Mouse (Mus musculus) heart, adult 2 months (tissue): ENCODE results near the gene Armc8. TPM values are rescaled to one million over a fixed set of nuclear protein-coding genes. Genes with fewer than 3 reads are reported as not detected.

Experiments
- DNase-seq, 2 experiments: peaks; one replicate each; pipeline ENCODE4 v3.0.0; 2021
- H3K27ac ChIP-seq: fragments of 200-600 bp; 2 replicates; pipeline ENCODE4 v1.8.1; 2022
- H3K27me3 ChIP-seq: fragments of 200-500 bp; 2 replicates; pipeline ENCODE4 v1.6.1; 2012; ENCODE audit warnings: mild to moderate bottlenecking, low read length, inconsistent platforms, mixed read lengths; ENCODE audit not compliant: control insufficient read depth, insufficient read depth
- H3K36me3 ChIP-seq: fragments of 200-500 bp; 2 replicates; pipeline ENCODE4 v1.6.1; 2012; ENCODE audit warnings: low read length, inconsistent platforms; ENCODE audit not compliant: control insufficient read depth, insufficient read depth
- H3K4me1 ChIP-seq: fragments of 200-500 bp; 2 replicates; pipeline ENCODE4 v1.6.1; 2011; ENCODE audit warnings: low read length; ENCODE audit not compliant: control insufficient read depth, insufficient read depth
- H3K4me3 ChIP-seq: fragments of 200-600 bp; 2 replicates; pipeline ENCODE4 v1.8.1; 2022
- H3K79me2 ChIP-seq: fragments of 200-500 bp; replicated peaks from 2 replicates; pipeline ENCODE4 v1.6.1; 2012; ENCODE audit warnings: mild to moderate bottlenecking, inconsistent platforms, low read length, moderate library complexity, mixed read lengths; ENCODE audit not compliant: control insufficient read depth, insufficient read depth
- H3K9ac ChIP-seq: fragments of 200-500 bp; 2 replicates; pipeline ENCODE4 v1.6.1; 2012; ENCODE audit warnings: low read depth, mild to moderate bottlenecking, control low read depth, inconsistent platforms, low read length, mixed read lengths
- CTCF ChIP-seq: fragments of 200-600 bp; IDR thresholded peaks from 2 replicates; pipeline ENCODE4 v1.8.1; 2022; ENCODE audit warnings: antibody characterized with exemption, mild to moderate bottlenecking, moderate library complexity
- EP300 ChIP-seq: fragments of 200-500 bp; IDR thresholded peaks from 2 replicates; pipeline ENCODE4 v1.6.1; 2011; ENCODE audit warnings: low read depth, low read length, control low read depth; ENCODE audit not compliant: insufficient read depth
- POLR2A ChIP-seq: fragments of 200-500 bp; IDR thresholded peaks from 2 replicates; pipeline ENCODE4 v1.6.1; 2011; ENCODE audit warnings: mild to moderate bottlenecking, low read depth, low read length, control low read depth; ENCODE audit not compliant: insufficient read depth
- WGBS: fragments of 180-500 bp; shearing (Covaris S2); methylation state at CpG from one replicate; pipeline ENCODE4 v1.1.7; 2018; 5-methylcytosine and 5-hydroxymethylcytosine counted together
- intact Hi-C: fragments of 180-260 bp; cut with DNase I; formaldehyde crosslinking; loops from one replicate; pipeline ENCODE4 v1.15.1; 2025
- polyA plus RNA-seq: library from polyadenylated mRNA; depleted of rRNA; stranded (reverse); fragments of >200 nt; gene quantifications from 2 replicates; pipeline ENCODE4 v1.2.3, GENCODE M21; 2012
- total RNA-seq, 2 experiments: library from RNA; stranded (reverse); gene quantifications; 2 replicates each; pipeline ENCODE4 v1.2.3; 2021

Armc8 gene
- total and polyA plus RNA-seq, 3 experiments, result 9.8 to 18.3 (median 17.7) TPM

DNA sequence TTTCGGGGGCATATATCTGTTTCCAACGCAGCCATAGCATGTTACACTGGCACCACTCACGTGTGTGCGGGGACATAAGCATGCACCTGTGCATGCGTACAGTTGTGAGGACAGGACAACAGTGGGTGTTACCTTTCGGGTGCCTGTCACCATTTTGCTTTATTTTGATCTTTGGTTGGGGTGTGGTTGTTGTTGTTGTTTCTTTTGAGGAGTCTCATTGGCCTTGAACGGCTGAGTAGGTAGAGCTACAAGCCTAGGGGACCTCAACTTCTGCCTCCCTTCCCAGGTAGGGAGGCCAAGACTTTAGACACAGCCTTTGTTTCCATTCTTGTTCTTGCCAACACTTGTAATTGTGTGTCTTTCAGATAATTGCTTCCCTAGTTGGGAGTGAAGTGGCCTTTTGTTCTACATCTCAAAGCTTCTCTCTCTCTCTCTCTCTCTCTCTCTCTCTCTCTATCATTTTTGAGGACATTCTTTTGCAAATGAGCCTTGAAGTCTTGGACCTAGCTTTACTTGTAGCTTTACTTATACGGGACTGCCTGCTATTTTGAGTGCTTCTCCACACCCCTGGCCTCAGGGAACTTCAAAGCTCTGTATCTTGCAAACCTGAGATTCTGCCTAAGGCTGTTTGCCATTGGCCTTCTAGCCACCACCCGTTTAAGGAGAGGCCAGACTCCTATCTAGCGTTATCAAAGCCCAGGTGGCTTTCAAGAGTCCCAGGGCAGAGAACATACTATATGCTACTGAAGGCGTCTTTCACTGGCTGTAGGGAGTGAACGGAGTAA, 130.7 kb downstream of the Armc8 start:
- intact Hi-C loops, result loop anchor here (5.0 to 10.0 kb wide), 3 partner anchors 41 to 293 kb away; partner anchors contain the start of genes Cep70 and Pik3cb
- Histone ChIP-seq H3K79me2 (no peaks in the 10 kb centered on the region), H3K4me3 (no peak overlapping the region), H3K27ac (no peak overlapping the region), H3K36me3 (no peaks in the 10 kb centered on the region), H3K4me1 (peaks cover 8% of the 10 kb centered on the region), H3K9ac (no peak overlapping the region), H3K27me3 (no peaks in the 10 kb centered on the region)
- no peak for DNase-seq
- TF ChIP-seq POLR2A, result no peak
- no peak for TF ChIP-seq CTCF
- no peak for TF ChIP-seq EP300
- 85% methylated on average over 12 of the region's 12 CpGs for WGBS

DNA sequence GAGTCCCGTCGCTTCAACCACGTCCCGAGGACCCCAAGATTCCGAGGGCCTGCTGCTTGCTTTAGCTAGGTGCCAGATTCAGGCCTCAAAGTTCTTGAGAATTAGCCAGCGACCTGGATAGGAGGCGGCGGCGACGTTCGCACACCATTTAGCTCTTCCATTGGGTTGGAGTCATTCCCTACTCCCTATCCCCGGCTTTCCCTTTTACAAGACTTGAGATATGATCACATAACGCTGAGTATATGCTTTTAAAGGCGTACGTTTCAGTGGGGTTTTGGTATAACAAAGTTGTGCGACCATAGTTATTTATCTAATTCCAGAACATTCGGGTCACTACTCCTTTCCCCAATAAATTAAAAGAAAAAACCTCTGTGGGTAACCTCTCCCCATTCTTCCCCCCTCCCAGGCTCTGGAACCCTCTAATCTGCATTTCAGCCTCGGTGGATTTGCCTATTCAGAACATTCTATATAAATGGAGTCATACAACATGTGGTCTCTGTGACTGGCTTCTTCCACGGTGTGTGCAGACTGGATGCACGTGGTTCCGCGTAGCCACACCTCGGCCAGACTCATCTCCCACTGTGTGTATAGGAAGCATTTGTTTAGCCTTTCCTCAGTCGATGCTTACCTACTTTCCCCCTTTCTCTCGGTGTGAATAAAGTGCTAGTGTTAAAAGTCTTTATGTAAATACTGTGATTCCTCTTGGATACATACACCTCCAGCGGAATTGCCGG, 131.5 kb downstream of the Armc8 start, which contains the start of gene Mras:
Mras (minus strand) TSS at position 351 of the 734 bp plus-strand sequence.
- intact Hi-C loops, result loop anchor here (5.0 to 10.0 kb wide), 3 partner anchors 40 to 292 kb away; partner anchors contain the start of genes Cep70 and Pik3cb
- no peak for DNase-seq
- 14% methylated on average over 27 of the region's 27 CpGs for WGBS

DNA sequence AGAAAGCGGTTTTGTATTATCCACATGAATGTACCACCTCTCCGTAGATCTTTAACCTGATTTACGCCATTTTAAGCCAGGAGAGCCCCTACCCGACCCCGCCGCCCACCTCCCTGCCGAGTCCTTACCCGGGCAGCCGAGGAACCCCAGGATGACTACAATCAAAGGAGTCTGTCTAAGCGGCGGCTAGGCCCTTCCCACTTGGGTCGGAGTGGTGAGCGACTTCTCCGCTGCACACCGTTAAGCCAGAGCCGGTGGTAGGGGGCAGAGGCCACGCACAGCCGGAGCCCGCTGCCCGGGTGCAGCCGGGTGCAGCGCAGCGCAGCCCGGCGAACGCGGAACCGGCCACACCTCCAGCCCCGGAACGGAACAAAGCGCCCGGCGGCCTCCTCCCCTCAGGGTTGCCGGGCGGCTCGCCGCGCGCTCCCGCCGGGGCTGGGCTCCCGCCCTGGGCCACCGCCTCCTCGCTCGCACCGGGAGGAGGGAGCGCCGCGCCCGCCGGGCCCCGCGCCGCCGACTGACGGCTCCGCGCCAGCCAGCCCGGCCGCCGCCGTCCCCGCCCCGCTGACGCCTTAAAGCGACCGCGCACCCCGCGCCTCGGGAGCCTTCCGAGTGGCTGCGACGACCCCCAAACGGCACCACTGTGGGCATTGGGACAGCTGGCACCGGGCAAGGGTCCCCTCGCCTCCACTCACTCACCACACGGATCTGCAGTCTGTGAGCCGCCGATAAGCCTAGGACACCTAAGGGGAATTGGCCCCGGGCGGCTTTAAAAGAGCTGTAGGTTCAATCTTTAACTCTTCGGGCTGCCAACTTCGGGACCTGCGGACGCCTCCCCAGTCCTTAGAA, 132.3 kb downstream of the Armc8 start:
- peak; percentile 91 to 92 for DNase-seq
- peak overlapping the region; percentile 71 for H3K4me3 ChIP-seq
- peaks cover 8% of the 10 kb centered on the region for H3K4me1 ChIP-seq
- under 1% methylated on average over 76 of the region's 86 CpGs for WGBS
- H3K27ac ChIP-seq, result peak overlapping the region; percentile 94
- H3K36me3 ChIP-seq, result no peaks in the 10 kb centered on the region
- H3K27me3 ChIP-seq, result no peaks in the 10 kb centered on the region
- TF ChIP-seq POLR2A (0 out of 2 replicates have a peak, but pooled peaks have one; percentile 25), EP300 (no peak)
- intact Hi-C loops, result loop anchor here (5.0 to 10.0 kb wide), 3 partner anchors 39 to 292 kb away; partner anchors contain the start of genes Cep70 and Pik3cb
- H3K79me2 ChIP-seq, result no peaks in the 10 kb centered on the region
- H3K9ac ChIP-seq, result peak overlapping the region; percentile 78

More for the DNA sequence above, 131.5 kb downstream of the Armc8 start, which contains the start of gene Mras:
- Histone ChIP-seq H3K27me3 (no peaks in the 10 kb centered on the region), H3K36me3 (no peaks in the 10 kb centered on the region), H3K4me3 (peak within 1 kb of the TSS; percentile 71), H3K4me1 (peaks cover 8% of the 10 kb centered on the region), H3K79me2 (no peaks in the 10 kb centered on the region), H3K9ac (peak within 1 kb of the TSS; percentile 78), H3K27ac (peak within 1 kb of the TSS; percentile 94)
- TF ChIP-seq CTCF (no peak), EP300 (no peak), POLR2A (no peak)

DNA sequence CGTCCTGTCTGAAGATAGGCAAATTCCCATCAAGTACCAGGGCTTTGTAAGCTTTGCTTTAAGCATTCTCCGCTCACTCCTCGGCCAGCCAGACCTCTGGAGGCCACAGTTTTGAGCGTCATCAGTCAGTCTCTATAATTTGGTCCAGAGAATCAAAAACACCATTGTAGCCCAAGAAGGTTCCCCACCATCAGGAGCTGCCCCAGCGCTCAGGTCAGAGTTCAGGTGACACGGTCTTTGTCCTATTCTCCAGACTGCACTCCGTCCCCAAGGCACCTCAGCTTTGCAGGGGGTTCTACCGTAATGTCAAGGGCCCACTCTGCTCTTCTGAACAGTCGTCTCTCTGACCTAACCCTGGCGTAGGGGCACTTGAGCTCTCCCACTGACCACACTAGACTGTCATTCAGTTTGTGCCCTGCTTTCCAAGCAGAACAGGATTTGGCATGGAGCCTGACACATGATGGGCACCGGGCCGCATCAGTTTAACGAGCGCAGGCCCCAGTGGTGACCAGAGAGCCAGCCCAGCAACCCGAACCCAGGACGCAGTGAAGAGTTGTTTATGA, 133.0 kb downstream of the Armc8 start:
- intact Hi-C loops, result loop anchor here (5.0 to 10.0 kb wide), 3 partner anchors 38 to 291 kb away; partner anchors contain the start of genes Cep70 and Pik3cb
- Histone ChIP-seq H3K4me3 (peak overlapping the region; percentile 71), H3K27ac (peak overlapping the region; percentile 94), H3K36me3 (no peaks in the 10 kb centered on the region), H3K27me3 (no peaks in the 10 kb centered on the region), H3K4me1 (peaks cover 8% of the 10 kb centered on the region), H3K9ac (peak overlapping the region; percentile 78), H3K79me2 (no peaks in the 10 kb centered on the region)
- 31% methylated on average over 16 of the region's 16 CpGs for WGBS
- TF ChIP-seq EP300 (no peak), POLR2A (no peak), CTCF (no peak)
- peak; percentile 39 to 50 for DNase-seq
